Mouse (Mus musculus): Measurements from ENCODE around the gene Plvap. TPM values are rescaled to one million over a fixed set of nuclear protein-coding genes. Genes with fewer than 3 reads are reported as not detected.

The Plvap gene
- total and polyA plus RNA-seq, 3 experiments, result 22.1 to 42.9 (median 28.3) TPM

- 58% methylated on average over 11 of the region's 11 CpGs for WGBS
- no peaks in the 10 kb centered on the region for H3K79me2 ChIP-seq (replicated peaks; ENCODE audit: control insufficient read depth, insufficient read depth, low read length)
- no peaks in the 10 kb centered on the region for H3K27me3 ChIP-seq (ENCODE audit: control insufficient read depth, insufficient read depth, low read length)
- no peak for DNase-seq
- no peak overlapping the region for H3K9ac ChIP-seq (ENCODE audit: low read depth, low read length)
- no peaks in the 10 kb centered on the region for H3K36me3 ChIP-seq (ENCODE audit: control insufficient read depth, insufficient read depth, low read length)
- no peak overlapping the region for H3K4me3 ChIP-seq
- H3K27ac ChIP-seq, result no peak overlapping the region
- intact Hi-C loops (cut with DNase I), result no loop called here
- no peaks in the 10 kb centered on the region for H3K4me1 ChIP-seq (ENCODE audit: control insufficient read depth, insufficient read depth, low read length)
- TF ChIP-seq POLR2A (IDR thresholded peaks at IDR 0.05; ENCODE audit: insufficient read depth, low read depth, low read length), result no peak
- no peak for TF ChIP-seq EP300 (IDR thresholded peaks at IDR 0.05; ENCODE audit: insufficient read depth, low read depth, low read length)
- TF ChIP-seq CTCF (IDR thresholded peaks at IDR 0.05), result no peak
Measured at GRCm38 (mm10) chr8:71451777-71452176, 59.8 kb downstream of the Plvap start.

- no peaks in the 10 kb centered on the region for H3K36me3 ChIP-seq (ENCODE audit: control insufficient read depth, insufficient read depth, low read length)
- no peaks in the 10 kb centered on the region for H3K4me1 ChIP-seq (ENCODE audit: control insufficient read depth, insufficient read depth, low read length)
- H3K27me3 ChIP-seq (ENCODE audit: control insufficient read depth, insufficient read depth, low read length), result no peaks in the 10 kb centered on the region
- DNase-seq, result no peak
- H3K27ac ChIP-seq, result no peak overlapping the region
- H3K9ac ChIP-seq (ENCODE audit: low read depth, low read length), result no peak overlapping the region
- 75% methylated on average over 4 of the region's 4 CpGs for WGBS
- H3K79me2 ChIP-seq (replicated peaks; ENCODE audit: control insufficient read depth, insufficient read depth, low read length), result no peaks in the 10 kb centered on the region
- no peak overlapping the region for H3K4me3 ChIP-seq
- intact Hi-C loops (cut with DNase I), result no loop called here
- TF ChIP-seq POLR2A (IDR thresholded peaks at IDR 0.05; ENCODE audit: insufficient read depth, low read depth, low read length) (no peak), CTCF (IDR thresholded peaks at IDR 0.05) (no peak), EP300 (IDR thresholded peaks at IDR 0.05; ENCODE audit: insufficient read depth, low read depth, low read length) (no peak)
Measured at GRCm38 (mm10) chr8:71451337-71451736, 60.2 kb downstream of the Plvap start.

Other genes starting within 250 kb of the Plvap start
- gene Myo9b, start 239.0 kb downstream of the Plvap start, total RNA-seq (2021), result 10 to 100 TPM; 20.1 to 22.8 TPM
- gene Myo9b, start 239.0 kb downstream of the Plvap start, polyA plus RNA-seq (2012; rRNA removed), result 15.0 and 15.9 TPM in 2 replicates
- gene Haus8, start 238.8 kb downstream of the Plvap start, total RNA-seq (2021), result 10 to 100 TPM; 24.2 to 29.0 TPM
- 11.9 and 12.1 TPM in 2 replicates for gene Haus8, start 238.8 kb downstream of the Plvap start, polyA plus RNA-seq (2012; rRNA removed)
- gene Use1, start 144.9 kb downstream of the Plvap start, total RNA-seq (2021), result 100 to 1,000 TPM; 140 to 169 TPM
- gene Use1, start 144.9 kb downstream of the Plvap start, polyA plus RNA-seq (2012; rRNA removed), result 112 and 120 TPM in 2 replicates
- 10 to 100 TPM; 12.4 to 15.2 TPM for gene Ocel1, start 140.5 kb downstream of the Plvap start, total RNA-seq (2021)
- gene Ocel1, start 140.5 kb downstream of the Plvap start, polyA plus RNA-seq (2012; rRNA removed), result 8.0 and 9.1 TPM in 2 replicates
- gene Nr2f6, start 129.8 kb downstream of the Plvap start, total RNA-seq (2021), result 10 to 100 TPM; 47.6 to 56.7 TPM
- 53.9 and 63.2 TPM in 2 replicates for gene Nr2f6, start 129.8 kb downstream of the Plvap start, polyA plus RNA-seq (2012; rRNA removed)
- 10 to 100 TPM; 22.9 to 23.9 TPM for gene Ushbp1, start 116.0 kb downstream of the Plvap start, total RNA-seq (2021)
- gene Ushbp1, start 116.0 kb downstream of the Plvap start, polyA plus RNA-seq (2012; rRNA removed), result 71.7 and 72.2 TPM in 2 replicates
- gene Babam1, start 114.9 kb downstream of the Plvap start, total RNA-seq (2021), result 10 to 100 TPM; 62.8 to 70.2 TPM
- gene Babam1, start 114.9 kb downstream of the Plvap start, polyA plus RNA-seq (2012; rRNA removed), result 88.7 and 91.3 TPM in 2 replicates
- not detected for gene Ankle1, start 105.7 kb downstream of the Plvap start, total RNA-seq (2021)
- gene Ankle1, start 105.7 kb downstream of the Plvap start, polyA plus RNA-seq (2012; rRNA removed), result 0.15 and 0.31 TPM in 2 replicates
- gene Abhd8, start 48.1 kb downstream of the Plvap start, total RNA-seq (2021), result 10 to 100 TPM; 25.8 to 26.5 TPM
- gene Abhd8, start 48.1 kb downstream of the Plvap start, polyA plus RNA-seq (2012; rRNA removed), result 30.4 and 38.3 TPM in 2 replicates
- 100 to 1,000 TPM; 120 to 128 TPM for gene Mrpl34, start 46.8 kb downstream of the Plvap start, total RNA-seq (2021)
- gene Mrpl34, start 46.8 kb downstream of the Plvap start, polyA plus RNA-seq (2012; rRNA removed), result 81.7 and 153 TPM in 2 replicates
- gene Dda1, start 42.6 kb downstream of the Plvap start, total RNA-seq (2021), result 10 to 100 TPM; 30.4 to 31.8 TPM
- gene Dda1, start 42.6 kb downstream of the Plvap start, polyA plus RNA-seq (2012; rRNA removed), result 51.8 and 51.9 TPM in 2 replicates
- 10 to 100 TPM; 15.6 to 16.3 TPM for gene Ano8, start 25.8 kb downstream of the Plvap start, total RNA-seq (2021)
- gene Ano8, start 25.8 kb downstream of the Plvap start, polyA plus RNA-seq (2012; rRNA removed), result 15.3 and 18.4 TPM in 2 replicates
- gene Gtpbp3, start 23.6 kb downstream of the Plvap start, total RNA-seq (2021), result 10 to 100 TPM; 16.6 to 20.5 TPM
- gene Gtpbp3, start 23.6 kb downstream of the Plvap start, polyA plus RNA-seq (2012; rRNA removed), result 18.4 and 19.8 TPM in 2 replicates
- not detected for gene Ccdc194, start 14.0 kb upstream of the Plvap start, total RNA-seq (2021)
- 0.10 and 0.23 TPM in 2 replicates for gene Ccdc194, start 14.0 kb upstream of the Plvap start, polyA plus RNA-seq (2012; rRNA removed)
- 10 to 100 TPM; 17.4 to 18.1 TPM for gene Bst2, start 25.7 kb upstream of the Plvap start, total RNA-seq (2021)
- 69.8 and 85.9 TPM in 2 replicates for gene Bst2, start 25.7 kb upstream of the Plvap start, polyA plus RNA-seq (2012; rRNA removed)
- 10 to 100 TPM; 27.0 to 29.7 TPM for gene Mvb12a, start 31.2 kb upstream of the Plvap start, total RNA-seq (2021)
- 51.6 and 53.7 TPM in 2 replicates for gene Mvb12a, start 31.2 kb upstream of the Plvap start, polyA plus RNA-seq (2012; rRNA removed)
- under 1 TPM in 1 of 2 experiments, not detected in 1; 0.16 TPM for gene Tmem221, start 47.1 kb upstream of the Plvap start, total RNA-seq (2021)
- 0.29 and 0.51 TPM in 2 replicates for gene Tmem221, start 47.1 kb upstream of the Plvap start, polyA plus RNA-seq (2012; rRNA removed)
- under 1 TPM; 0.14 to 0.18 TPM for gene Nxnl1, start 54.8 kb upstream of the Plvap start, total RNA-seq (2021)
- gene Nxnl1, start 54.8 kb upstream of the Plvap start, polyA plus RNA-seq (2012; rRNA removed), result 0.12 TPM in 1 of 2 replicates, not detected in the other
- gene Slc27a1, start 57.1 kb upstream of the Plvap start, total RNA-seq (2021), result 100 to 1,000 TPM; 159 to 191 TPM
- 227 and 281 TPM in 2 replicates for gene Slc27a1, start 57.1 kb upstream of the Plvap start, polyA plus RNA-seq (2012; rRNA removed)
- 10 to 100 TPM; 58.6 to 66.3 TPM for gene Pgls, start 80.4 kb upstream of the Plvap start, total RNA-seq (2021)
- 53.2 and 80.4 TPM in 2 replicates for gene Pgls, start 80.4 kb upstream of the Plvap start, polyA plus RNA-seq (2012; rRNA removed)
- under 1 TPM; 0.78 to 0.82 TPM for gene Fam129c, start 85.9 kb upstream of the Plvap start, total RNA-seq (2021)
- 1.7 and 2.4 TPM in 2 replicates for gene Fam129c, start 85.9 kb upstream of the Plvap start, polyA plus RNA-seq (2012; rRNA removed)
- gene Colgalt1, start 99.2 kb upstream of the Plvap start, total RNA-seq (2021), result 10 to 100 TPM; 39.3 to 39.6 TPM
- gene Colgalt1, start 99.2 kb upstream of the Plvap start, polyA plus RNA-seq (2012; rRNA removed), result 55.8 and 76.6 TPM in 2 replicates
- gene Unc13a, start 160.0 kb upstream of the Plvap start, total RNA-seq (2021), result under 1 TPM; 0.61 to 0.86 TPM
- 1.4 and 1.8 TPM in 2 replicates for gene Unc13a, start 160.0 kb upstream of the Plvap start, polyA plus RNA-seq (2012; rRNA removed)
- 1 to 10 TPM; 8.1 to 8.6 TPM for gene Jak3, start 164.5 kb upstream of the Plvap start, total RNA-seq (2021)
- 23.3 and 24.0 TPM in 2 replicates for gene Jak3, start 164.5 kb upstream of the Plvap start, polyA plus RNA-seq (2012; rRNA removed)
- gene Insl3, start 177.5 kb upstream of the Plvap start, total RNA-seq (2021), result 1 to 10 TPM; 4.0 to 4.1 TPM
- gene Insl3, start 177.5 kb upstream of the Plvap start, polyA plus RNA-seq (2012; rRNA removed), result 16.3 and 19.3 TPM in 2 replicates
- 1 to 10 TPM; 6.1 to 6.4 TPM for gene B3gnt3, start 190.0 kb upstream of the Plvap start, total RNA-seq (2021)
- gene B3gnt3, start 190.0 kb upstream of the Plvap start, polyA plus RNA-seq (2012; rRNA removed), result 5.4 and 8.6 TPM in 2 replicates
- gene Fcho1, start 214.0 kb upstream of the Plvap start, total RNA-seq (2021), result under 1 TPM; 0.23 to 0.64 TPM
- gene Fcho1, start 214.0 kb upstream of the Plvap start, polyA plus RNA-seq (2012; rRNA removed), result 2.7 and 4.5 TPM in 2 replicates